8 mouse cellular contexts compared by ENCODE assay signal in the genomic region with DNA sequence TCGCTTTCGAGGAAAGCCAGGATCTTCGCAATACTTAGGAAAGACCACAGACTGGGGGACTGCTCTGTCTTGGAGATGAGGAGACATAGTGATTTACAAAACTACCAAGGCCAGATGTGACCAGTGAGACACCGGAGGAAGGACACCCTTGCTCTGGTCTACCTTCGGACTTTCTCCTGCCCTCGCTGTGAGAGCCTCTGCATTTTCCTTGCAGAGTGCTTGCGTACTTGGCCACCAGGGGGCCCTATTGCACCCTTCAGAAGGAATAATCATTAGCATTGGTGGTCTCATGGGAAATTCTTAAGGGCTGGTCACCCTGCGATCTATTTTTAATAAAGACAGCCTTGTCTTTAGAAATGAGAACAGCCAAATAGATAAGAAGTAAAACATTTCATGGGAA.
DNase-seq lines count a peak whose midpoint lies in the region; ATAC-seq and TF ChIP-seq lines count a peak whose summit lies in the region.

No protein-coding gene starts in this region.

- H3K27me3 ChIP-seq in C2C12 (ENCODE audit: control insufficient read depth, insufficient read depth, insufficient read length) = no peaks in the 10 kb centered on the region
- no peaks in the 10 kb centered on the region for H3K27me3 ChIP-seq in lung, embryonic 14.5 days (ENCODE audit: insufficient read depth, low read length)

- no peaks in the 10 kb centered on the region for H3K4me1 ChIP-seq in lung, embryonic 14.5 days (ENCODE audit: insufficient read depth)

- peak; percentile 65; the same call in 1 of the 2 replicates for ATAC-seq in lung, embryonic 14.5 days (ENCODE audit: insufficient read depth)

- H3K79me3 ChIP-seq in C2C12 (ENCODE audit: low read depth) = no peaks in the 10 kb centered on the region

- WGBS in lung, embryonic 14.5 days = 44% methylated on average over 8 of the region's 8 CpGs

- H3K4me3 ChIP-seq in C2C12 (ENCODE audit: insufficient read depth, poor library complexity, severe bottlenecking) = no peak overlapping the region
- H3K4me3 ChIP-seq in lung, embryonic 14.5 days (ENCODE audit: low read depth, low read length) = no peak overlapping the region

- H3K27ac ChIP-seq in lung, embryonic 14.5 days (ENCODE audit: low read depth) = no peak overlapping the region

- H3K4me2 ChIP-seq in lung, embryonic 14.5 days = no peak overlapping the region

- no peaks in the 10 kb centered on the region for H3K79me2 ChIP-seq in C2C12 (ENCODE audit: control insufficient read depth, insufficient read depth)

- H3ac ChIP-seq in C2C12 (ENCODE audit: control insufficient read depth, insufficient read length, low read depth) = no peak overlapping the region

- no peaks in the 10 kb centered on the region for H3K9me3 ChIP-seq in lung, embryonic 14.5 days (ENCODE audit: low read depth, low read length)

- peak; percentile 61 for DNase-seq in ZHBTc4 (ENCODE audit: low read depth, low spot score)
- peak; percentile 45 for DNase-seq in embryo, embryonic 11.5 days (ENCODE audit: low read depth, low spot score)
- DNase-seq in heart, adult 9 months (ENCODE audit: low spot score in 2 of 2) = peak; percentile 49 to 66
- peak; percentile 86 to 87 for DNase-seq in kidney, postnatal 4 days
- peak; percentile 91 for DNase-seq in lung, embryonic 14.5 days
- DNase-seq in retina, adult 2 months (ENCODE audit: low read depth, low spot score) = peak; percentile 8
- peak; percentile 29 for DNase-seq in urinary bladder, adult 2 months (ENCODE audit: low spot score)

- peak; percentile 49 for TF ChIP-seq CTCF in C2C12 (IDR thresholded peaks at IDR 0.05; ENCODE audit: control insufficient read depth, insufficient read depth, insufficient read length)
- TF ChIP-seq CTCF in lung, embryonic 14.5 days (IDR thresholded peaks at IDR 0.05; ENCODE audit: low read depth) = peak; percentile 92

- H3K36me3 ChIP-seq in C2C12 (ENCODE audit: control insufficient read depth, insufficient read depth) = no peaks in the 10 kb centered on the region
- no peaks in the 10 kb centered on the region for H3K36me3 ChIP-seq in lung, embryonic 14.5 days (ENCODE audit: insufficient read depth)

- no peak overlapping the region for H3K9ac ChIP-seq in lung, embryonic 14.5 days

TF ChIP-seq in C2C12, 6 proteins besides CTCF, POLR2A, EP300 and RAD21:
- no peak for TF ChIP-seq FOSL1 (IDR thresholded peaks at IDR 0.05; ENCODE audit: insufficient read depth, low read length, poor library complexity, severe bottlenecking)
- TF ChIP-seq MYOG (IDR thresholded peaks at IDR 0.05; ENCODE audit: control insufficient read depth, extremely low read depth, insufficient read length) = no peak
- TF ChIP-seq CEBPB (IDR thresholded peaks at IDR 0.05; ENCODE audit: low read depth) = no peak
- TF ChIP-seq USF1 (IDR thresholded peaks at IDR 0.05; ENCODE audit: low read depth) = no peak
- no peak for TF ChIP-seq MAX (IDR thresholded peaks at IDR 0.05)
- no peak for TF ChIP-seq MYOD1 (IDR thresholded peaks at IDR 0.05; ENCODE audit: control insufficient read depth, insufficient read length, low read depth)

Comparison
In these comparisons a context has a peak if more than half of its experiments do, and no peak if none do; other contexts are left out.
1. DNase-seq: peak in every context shown above with its lines; median percentile 91 in lung, embryonic 14.5 days; 86 in kidney, postnatal 4 days; 61 in ZHBTc4; 58 in heart, adult 9 months; 45 in embryo, embryonic 11.5 days; 29 in urinary bladder, adult 2 months; 8 in retina, adult 2 months.